Mouse (Mus musculus) forelimb bud, embryonic 11.5 days (tissue): ENCODE measurements around the gene Pigu.
A peak's percentile ranks its signal among the peaks of the same experiment; 100 is the strongest.

Experiments
- DNase-seq: peaks from one replicate; pipeline ENCODE4 v3.0.0-alpha.2; 2012; ENCODE audit warnings: low read depth, low spot score

The Pigu gene

GRCm38 (mm10) chr2:155287456-155288250, 69.6 kb downstream of the Pigu start:
- no peak for DNase-seq

DNA sequence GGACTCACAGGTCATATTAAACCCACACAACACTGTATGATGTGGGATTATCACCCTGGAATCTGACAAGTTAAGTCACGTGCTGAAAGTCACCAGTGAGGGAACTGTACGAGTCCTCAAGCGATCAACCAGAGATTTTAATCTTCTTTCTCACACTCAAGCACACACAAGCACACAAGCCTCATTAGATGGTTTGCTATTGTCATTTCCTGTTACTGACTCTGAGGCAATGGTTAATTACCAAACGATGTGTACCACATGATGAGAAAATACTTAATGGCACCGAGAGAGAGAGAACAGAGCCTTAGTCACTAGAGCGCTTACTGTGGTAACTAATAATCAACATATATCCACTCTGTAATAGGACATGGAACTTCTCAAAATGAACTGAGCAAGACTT, 71.5 kb downstream of the Pigu start:
- DNase-seq = no peak

GRCm38 (mm10) chr2:155284647-155285046, 72.6 kb downstream of the Pigu start:
- DNase-seq = no peak

DNA sequence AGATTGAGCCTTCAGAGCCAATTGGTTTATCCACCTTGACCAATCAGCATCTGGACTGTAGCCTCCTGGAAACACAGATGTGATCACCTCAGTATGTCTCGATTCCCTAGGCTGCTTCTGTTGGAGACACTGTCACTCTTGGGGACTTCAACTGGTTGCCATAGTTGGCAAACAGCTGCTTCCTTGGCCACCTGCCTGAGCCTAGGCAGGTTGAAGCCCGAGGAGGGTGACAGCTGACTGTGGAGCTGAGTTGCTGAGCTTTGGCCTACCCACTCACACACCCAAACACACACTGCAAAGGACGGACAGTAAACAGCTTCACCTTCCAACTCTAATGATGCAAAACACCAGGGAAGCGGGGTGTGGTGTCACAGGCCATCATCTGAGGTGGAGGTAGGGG, 73.4 kb downstream of the Pigu start:
- no peak for DNase-seq

- no peak for DNase-seq
These were observed 77.1 kb downstream of the Pigu start for GRCm38 (mm10) chr2:155280116-155280515.

DNA sequence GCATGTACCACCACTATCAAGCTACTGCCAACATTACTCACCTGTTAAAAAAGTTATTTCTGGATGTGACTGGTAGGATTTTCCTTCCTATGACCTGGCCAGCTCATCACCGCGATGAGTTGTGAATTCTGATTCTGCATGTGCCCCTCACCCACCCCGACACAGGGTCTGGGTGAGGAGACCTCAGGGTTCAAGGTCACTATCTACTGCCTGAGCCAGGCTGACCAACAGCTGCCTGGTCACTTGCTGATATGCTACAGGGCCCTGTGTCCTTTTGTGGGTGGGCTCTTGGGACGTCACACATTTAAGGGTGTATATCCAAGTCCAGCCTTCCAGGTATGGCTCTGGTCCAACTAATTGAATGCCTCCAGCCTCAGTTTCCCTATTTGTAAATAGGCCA, 78.1 kb downstream of the Pigu start:
- DNase-seq = no peak

DNA sequence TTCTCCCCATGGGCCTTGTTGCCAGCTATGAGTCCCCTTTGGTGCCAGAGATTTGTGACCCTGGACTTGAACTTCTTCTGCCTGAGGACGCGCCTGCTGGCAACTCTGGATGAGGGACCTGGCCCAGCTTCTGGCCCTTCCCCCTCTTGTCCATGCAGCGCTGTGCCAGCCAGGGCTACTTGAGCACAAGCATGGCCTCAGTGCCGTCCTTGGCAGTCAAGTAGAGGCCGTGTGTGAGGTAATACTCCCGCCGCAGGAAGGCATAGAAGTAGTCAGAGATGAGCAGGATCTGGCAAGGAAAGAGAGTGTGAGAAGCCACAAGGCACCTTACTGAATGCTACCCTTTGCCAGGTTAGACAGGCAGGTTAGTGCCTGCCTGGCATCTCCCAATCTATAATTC, 78.9 kb downstream of the Pigu start:
- DNase-seq = no peak

GRCm38 (mm10) chr2:155277721-155278120, 79.5 kb downstream of the Pigu start:
- no peak for DNase-seq

DNA sequence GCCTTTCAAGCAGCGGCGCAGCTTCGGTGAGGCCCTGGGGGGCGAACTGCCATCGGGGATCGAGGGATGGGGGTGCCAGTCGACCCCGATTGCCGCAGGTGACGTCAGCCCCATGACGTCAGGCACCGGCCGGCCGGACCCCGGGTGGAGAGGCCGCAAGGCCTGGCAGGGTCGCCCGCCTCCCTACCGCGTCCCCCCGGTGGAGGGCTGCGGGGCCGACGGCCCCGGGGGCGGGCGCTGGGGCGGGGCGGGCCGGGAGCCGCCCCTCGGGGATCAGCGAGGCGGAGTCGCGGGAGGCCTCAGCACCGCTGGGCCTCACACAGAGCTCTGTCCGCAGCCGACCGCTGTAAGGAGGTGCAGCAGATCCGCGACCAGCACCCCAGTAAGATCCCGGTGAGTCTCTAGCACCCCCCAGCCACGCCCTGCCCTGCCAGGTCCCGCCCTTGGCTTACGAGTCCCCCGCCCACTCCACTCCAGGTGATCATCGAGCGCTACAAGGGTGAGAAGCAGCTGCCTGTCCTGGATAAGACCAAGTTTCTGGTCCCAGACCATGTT, 80.5 kb downstream of the Pigu start:
- peak; percentile 40 for DNase-seq

GRCm38 (mm10) chr2:155276195-155276594, 81.0 kb downstream of the Pigu start, which contains the start of gene Map1lc3a:
Gene Map1lc3a, plus strand, starts transcription at chr2:155276297.
- peak; percentile 98 for DNase-seq

- DNase-seq = no peak
These were observed 83.6 kb downstream of the Pigu start for GRCm38 (mm10) chr2:155273603-155274002.

DNA sequence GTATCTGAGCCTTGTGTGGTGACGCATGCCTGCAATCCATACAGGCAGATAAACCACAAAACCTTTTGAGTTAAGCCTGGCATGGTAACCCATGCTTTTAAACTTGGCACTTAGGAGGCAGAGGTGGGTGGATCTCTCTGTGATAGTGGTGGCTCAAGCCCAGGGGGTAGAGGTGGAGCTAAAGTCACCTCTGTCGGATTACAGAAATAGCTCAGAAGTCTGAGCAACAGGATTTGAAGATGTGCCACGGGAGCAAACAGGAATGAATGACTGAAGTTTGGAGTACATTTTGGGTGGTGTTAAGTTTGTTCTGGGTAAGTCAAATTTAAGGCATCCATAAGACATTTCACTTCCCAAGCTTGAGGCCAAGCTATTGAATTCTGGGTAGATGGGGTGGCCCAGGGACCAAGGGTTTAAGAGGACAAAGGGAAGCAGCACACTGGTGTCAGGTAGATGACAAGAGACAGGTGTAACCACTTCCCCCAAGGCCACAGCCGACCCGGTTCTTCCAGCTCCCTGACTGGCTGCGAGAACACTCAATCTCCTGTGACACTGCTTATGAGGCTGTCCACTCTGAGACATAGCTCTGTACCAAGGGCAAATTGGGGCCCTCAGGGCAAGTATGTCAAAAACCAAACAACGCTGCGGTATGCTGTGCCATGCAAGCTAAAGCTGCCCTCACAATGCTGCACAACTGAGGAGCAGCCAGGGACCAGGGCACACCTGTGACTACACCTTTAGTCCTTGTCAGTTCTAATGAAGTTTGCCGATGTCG, 84.6 kb downstream of the Pigu start:
- no peak for DNase-seq

DNA sequence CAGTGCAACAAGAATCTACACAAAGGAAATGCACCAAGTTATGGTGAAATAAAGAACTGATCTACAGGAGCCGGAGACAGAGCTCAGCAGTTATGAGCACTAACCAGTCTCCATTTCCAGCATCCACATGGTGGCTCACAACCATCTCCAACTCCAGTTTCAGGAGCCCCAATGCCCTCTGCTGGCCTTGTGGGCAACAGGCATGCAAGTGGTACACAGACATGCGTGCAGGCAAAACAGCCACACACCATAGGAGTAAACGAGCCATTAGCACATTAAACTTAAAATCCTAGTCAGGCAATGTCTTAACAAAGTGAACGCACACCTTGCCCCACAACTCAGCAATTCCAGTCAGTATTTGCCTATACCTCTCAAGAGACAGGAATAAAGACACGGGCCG, 85.3 kb downstream of the Pigu start:
- no peak for DNase-seq

- no peak for DNase-seq
These were observed 90.3 kb downstream of the Pigu start for GRCm38 (mm10) chr2:155266896-155267295.

- DNase-seq = no peak
These were observed 91.7 kb downstream of the Pigu start for GRCm38 (mm10) chr2:155265526-155265925.

- DNase-seq = no peak
These were observed 107.6 kb downstream of the Pigu start for GRCm38 (mm10) chr2:155249588-155249987.

DNA sequence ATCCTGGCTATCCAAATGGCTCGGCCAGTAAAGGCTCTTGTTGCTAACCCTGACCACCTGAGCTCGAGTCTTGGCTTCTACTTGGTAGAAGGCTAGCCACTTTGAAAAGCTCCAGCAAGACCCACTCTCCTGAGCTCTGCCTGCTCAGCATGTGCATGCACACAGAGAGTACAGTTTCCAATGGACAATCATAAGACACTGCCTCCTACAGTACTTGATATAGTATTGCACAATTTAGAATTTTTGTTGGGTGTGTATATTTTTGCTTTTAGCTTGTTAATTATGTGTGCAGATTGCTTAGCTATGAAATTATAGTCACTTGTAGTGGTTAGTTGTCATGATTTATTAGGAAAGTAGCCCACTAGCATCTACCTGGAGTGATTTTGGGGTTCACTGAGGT, 108.5 kb downstream of the Pigu start:
- DNase-seq = no peak

DNA sequence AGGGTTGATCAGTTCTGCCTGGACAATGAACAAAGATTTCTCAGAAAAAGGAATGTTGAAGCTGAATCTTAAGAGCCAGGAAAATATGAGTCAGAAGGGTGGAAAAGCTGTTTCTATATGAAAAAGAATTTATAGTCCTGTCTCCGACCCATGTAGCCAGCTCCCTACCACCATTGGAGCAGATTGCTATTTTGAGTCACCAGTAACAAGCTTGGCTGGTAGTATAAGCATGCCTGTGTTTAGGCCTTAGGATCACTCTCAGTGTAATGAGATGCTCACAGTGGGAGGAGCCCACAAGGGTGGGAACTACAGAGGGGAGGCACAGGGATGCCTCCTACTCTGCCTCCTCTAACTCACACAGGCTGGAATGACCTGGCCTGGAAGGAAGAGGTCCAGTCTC, 109.0 kb downstream of the Pigu start:
- DNase-seq = no peak

- no peak for DNase-seq
These were observed 111.0 kb downstream of the Pigu start for GRCm38 (mm10) chr2:155246231-155246630.

- DNase-seq = no peak
These were observed 114.9 kb downstream of the Pigu start for GRCm38 (mm10) chr2:155242296-155242855.

DNA sequence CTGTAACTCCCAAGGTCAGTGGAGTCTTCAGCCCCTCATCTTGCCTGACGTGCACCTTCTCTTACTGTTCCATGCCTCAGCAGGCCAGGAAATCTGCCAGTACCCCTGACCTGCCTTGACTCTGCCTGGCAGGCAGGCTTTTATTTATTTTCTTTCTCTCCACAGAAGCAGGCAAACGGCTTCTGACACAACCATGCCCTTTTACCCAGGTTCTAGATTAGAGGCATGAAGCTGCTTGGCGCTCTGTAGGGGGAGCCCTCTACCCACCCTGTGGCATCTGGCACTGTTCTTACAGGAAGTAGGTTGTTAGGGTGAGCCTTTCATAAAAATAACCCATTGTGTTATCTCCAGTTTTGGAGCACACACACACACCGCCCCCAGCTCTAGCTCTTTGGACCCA, 116.3 kb downstream of the Pigu start:
- DNase-seq = no peak

DNA sequence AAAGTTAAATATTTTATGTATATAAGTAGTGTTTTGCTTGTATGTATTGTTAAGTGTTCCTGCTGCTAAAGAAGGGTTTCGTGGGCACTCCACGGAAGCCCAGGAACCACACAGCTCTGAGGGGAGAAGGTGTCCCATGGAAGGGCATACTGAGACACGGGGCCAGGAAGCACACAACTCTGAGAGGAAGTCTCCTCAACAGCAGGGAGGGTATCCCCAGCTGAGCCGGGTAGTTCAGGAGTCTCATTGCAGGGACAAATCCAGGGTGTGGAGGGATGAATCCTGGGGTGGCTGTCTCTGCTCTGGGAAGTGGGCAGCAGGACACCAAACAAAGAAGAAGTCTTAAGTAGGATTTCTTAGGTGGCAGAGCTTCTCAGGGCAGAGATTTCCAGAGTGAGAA, 120.0 kb downstream of the Pigu start:
- DNase-seq = no peak
